Mouse (Mus musculus) layer of hippocampus, adult 9-10 months (tissue): ENCODE data around the gene Ect2l.
"Not testable (repeated sequence)": the region's sequence is repeated elsewhere in the genome, so short reads cannot be mapped to it uniquely, and the experiment has no call there.

Experiments
- DNase-seq: peaks from one replicate; pipeline ENCODE4 v3.0.0; 2022; ENCODE audit warnings: low spot score

Ect2l gene

DNA sequence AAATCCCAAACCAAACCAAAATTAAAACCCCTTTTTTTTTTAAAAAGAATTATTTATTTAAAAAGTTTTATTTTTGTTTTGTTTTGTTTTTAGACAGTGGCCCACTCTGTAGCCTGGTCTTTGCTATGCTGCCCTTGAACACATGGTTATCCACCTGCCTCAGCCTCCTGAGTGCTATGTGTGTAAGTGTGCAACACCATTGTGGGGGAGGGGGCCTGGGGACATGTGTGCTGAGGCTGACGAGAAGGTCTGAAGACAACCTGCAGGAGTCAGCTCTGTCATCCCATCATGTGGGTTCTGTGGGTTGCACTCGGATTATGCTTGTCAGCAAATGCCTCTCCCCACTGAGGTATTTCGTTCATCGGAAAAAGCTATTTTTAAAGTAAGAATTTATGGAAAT is 21.2 kb downstream of the Ect2l start:
- DNase-seq = no peak

DNA sequence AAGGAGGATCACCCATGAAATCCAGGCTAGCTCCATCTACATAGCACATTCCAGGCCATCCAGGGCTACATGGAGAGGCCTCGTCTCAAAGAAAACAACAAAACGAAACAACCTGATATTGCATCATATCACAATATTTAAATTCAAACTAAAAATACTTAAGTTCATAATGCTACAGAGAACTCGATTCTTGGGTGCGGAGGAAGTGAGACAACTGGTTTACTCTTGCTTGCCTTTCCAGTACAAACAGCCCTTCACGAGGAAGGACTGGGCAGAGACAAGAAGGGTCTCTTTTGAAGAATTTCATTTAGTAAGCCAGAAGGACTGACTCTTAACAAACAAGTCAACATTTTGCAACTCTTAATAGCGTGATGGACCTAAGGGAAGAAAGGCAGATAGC is 22.1 kb downstream of the Ect2l start:
- DNase-seq = no peak

DNA sequence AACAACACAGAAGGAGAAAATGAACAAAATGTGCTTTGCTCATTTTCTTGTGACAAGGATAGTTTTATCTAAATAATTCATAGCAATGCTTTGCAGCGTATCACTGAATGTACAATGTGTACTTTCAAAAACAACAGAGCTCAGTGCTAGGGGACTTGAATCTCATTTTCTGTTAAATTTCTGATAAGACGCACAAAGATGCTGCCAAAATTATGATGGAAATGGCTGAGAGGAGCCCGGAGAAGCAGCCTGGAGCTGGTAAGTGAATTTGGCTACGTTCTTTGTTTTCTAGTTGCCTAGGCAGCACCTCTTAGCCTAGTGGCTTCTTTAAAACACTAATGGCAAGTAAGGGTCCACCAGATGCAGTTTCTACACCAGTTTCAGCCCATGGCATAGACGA is 28.4 kb downstream of the Ect2l start:
- no peak for DNase-seq

DNA sequence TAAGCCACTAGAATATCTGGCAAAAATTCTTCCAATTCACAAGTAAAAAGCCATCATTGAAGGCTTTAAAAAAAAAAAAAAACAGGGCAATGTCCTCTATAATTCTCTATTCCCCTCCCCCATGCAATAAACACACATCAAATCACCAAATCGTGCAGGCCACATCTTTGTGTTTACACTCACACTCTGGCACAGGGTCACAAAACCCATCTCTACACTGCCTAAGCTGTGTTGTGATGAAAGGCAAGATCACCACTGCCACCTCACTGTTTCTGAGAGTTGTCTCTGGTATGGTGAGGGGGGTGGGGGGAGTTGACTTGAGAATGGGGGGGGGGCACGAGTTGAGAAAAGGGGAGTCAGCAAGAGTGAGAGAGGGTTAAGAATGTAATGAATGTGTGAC is 33.4 kb downstream of the Ect2l start:
- no peak for DNase-seq

DNA sequence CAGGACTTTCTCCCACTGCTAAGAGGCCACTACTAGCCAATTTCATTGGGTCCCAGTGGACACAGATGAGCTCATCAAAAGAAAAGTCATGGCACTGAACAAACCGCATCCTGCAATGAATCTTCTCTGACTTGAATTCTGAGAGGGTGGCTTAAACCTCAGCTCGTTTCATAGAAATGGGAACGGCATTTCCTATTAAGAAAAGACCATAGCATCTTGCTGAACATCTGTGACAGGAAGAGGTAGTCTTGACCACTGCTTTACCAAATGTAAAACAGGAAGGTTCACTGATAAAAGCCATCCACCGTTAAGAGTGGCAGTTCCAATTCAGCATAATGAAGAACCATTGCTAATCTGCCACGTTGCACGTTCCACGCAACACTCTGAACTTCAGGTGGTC is 34.0 kb downstream of the Ect2l start:
- no peak for DNase-seq

DNA sequence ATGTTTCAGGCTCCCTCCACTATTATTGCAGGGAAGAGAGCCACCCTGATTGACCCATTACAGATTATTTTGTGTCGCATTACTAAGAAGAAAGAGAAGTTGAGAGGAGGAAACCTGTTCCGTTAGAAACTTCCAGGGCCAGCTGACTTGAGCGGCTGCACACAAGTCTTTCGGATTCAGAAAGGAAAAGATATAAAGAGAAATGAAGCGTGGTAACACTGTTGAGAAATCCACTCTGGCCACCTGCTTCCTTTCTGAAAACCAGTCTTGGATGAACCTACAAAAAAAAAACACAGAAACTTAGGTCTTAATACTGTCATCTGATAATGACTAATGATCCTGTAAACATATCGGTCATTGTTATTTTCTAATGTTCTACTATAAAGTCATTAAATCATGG is 35.6 kb downstream of the Ect2l start:
- DNase-seq = no peak

DNA sequence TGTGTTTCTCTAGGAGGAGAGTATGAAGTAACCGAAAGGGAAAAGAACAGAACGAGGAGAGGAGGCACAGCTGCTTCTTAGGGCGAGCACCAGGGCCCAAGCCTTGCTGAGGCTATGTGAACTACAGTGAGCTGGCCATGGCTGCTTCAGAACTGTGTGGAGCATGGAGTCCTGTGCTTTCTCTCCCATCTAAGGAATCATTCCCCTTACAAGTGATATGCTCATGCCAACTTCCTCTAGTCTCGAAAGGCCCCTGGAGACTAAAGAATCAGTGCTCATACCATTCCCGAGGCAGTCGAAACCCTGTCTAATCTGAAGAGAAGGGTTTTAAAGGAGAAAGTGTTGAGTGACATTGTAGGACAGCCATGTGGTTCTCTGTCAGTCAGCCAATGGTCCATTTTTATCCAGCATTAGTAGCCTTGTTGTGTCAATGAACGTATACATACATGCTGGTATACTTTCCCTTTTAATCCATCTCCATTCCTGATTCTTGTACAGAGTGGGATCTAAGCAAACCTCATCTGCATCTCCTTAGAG is 48.2 kb downstream of the Ect2l start:
- DNase-seq = no peak

DNA sequence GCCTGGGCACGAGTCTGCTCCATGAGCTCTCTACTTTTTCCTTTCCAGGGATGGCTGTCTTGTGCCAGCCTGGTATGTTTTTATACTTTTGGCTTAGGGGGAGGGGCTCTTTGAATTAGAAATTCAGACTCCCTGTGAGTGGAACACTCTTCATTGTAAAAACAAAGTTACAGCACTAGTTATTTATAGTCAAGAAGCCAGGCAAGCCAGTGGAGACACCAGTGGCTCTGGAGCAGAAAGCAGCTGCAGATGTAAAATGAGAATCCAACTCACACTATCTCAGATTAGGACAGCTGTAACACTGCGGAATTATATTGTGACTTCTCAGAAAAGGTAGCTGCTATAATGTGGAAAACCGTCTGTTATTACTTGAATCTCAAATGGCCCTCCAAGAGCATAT is 63.5 kb downstream of the Ect2l start:
- DNase-seq = no peak

DNA sequence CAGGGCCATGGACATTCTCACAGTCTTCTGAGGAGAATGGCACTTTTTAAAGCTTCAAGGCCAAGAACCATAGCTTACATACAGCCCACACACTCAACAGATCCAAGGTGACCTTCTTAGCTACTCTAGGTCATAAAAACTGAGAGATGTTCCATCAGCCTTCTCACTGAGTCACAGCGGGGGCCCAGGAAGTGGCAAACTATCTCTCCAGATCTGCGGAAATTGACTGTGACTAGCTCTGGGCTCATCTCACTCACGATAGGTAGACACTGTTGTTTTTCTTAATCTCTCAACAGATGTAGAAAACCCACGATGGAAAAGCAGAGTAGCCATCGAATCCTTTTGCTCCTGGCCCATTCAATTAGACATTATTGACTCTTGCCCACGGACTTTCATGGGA is 68.5 kb downstream of the Ect2l start:
- no peak for DNase-seq

DNA sequence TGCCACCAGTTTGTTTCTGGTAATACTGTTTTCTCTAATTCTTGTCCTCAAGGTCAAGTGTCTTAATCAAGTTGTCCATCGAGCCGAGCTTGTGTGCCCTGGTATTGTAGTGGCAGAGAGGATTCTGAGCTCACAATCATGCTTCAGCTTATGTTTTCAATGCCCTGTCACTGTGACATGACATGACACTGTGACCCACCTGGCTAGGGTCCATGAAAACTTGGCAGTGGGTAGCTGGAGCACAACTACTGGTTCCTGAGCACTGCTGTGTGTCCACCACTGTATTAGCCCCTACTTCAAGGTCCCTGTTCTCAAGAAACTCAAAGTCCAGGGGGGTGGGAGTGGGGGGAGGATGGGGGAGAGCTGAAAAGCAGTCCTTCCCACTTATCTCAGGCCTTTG is 69.3 kb downstream of the Ect2l start:
- DNase-seq = no peak

DNA sequence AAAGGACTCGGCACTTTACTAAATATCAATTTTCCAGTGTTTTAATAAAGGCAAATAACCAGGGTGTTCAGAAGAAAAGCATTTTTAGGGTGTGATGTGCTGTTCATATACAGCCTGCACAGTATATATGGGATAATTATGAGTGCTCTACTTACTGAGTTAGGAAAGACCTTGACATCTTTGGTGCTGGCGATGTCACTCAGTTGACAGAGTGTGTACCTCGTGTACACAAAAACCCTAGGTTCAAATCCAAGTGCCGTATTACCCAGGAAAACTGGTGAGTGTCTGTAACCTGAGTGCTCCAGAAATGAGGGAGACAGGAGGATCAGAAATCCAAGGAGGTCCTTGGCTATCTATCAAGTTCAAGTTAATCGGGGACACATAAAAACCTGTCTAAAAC is 71.1 kb downstream of the Ect2l start:
- no peak for DNase-seq

DNA sequence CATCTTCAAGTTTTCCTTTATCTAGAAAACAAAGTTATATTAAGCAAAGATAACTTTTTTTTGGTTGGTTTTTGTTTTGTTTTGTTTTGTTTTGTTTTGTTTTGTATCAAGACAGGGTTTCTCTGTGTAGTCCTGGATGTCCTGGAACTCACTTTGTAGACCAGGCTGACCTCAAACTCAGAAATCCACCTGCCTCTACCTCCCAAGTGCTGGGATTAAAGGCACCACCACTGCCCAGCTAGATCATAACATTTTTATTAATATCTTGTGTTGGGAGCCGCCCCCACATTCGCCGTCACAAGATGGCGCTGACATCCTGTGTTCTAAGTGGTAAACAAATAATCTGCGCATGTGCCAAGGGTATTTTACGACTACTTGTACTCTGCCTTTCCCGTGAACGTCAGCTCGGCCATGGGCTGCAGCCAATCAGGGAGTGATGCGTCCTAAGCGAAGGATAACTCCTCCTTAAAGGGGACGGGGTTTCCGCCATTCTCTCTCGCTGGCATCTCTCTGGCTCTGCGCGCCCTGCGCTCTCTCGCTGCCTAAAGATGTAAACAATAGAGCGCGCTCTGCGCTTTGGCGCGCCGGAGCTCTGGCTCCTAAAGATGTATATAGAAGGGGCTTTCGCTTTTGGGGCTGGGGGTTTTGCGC is 71.7 kb downstream of the Ect2l start:
- DNase-seq = not testable (repeated sequence)

DNA sequence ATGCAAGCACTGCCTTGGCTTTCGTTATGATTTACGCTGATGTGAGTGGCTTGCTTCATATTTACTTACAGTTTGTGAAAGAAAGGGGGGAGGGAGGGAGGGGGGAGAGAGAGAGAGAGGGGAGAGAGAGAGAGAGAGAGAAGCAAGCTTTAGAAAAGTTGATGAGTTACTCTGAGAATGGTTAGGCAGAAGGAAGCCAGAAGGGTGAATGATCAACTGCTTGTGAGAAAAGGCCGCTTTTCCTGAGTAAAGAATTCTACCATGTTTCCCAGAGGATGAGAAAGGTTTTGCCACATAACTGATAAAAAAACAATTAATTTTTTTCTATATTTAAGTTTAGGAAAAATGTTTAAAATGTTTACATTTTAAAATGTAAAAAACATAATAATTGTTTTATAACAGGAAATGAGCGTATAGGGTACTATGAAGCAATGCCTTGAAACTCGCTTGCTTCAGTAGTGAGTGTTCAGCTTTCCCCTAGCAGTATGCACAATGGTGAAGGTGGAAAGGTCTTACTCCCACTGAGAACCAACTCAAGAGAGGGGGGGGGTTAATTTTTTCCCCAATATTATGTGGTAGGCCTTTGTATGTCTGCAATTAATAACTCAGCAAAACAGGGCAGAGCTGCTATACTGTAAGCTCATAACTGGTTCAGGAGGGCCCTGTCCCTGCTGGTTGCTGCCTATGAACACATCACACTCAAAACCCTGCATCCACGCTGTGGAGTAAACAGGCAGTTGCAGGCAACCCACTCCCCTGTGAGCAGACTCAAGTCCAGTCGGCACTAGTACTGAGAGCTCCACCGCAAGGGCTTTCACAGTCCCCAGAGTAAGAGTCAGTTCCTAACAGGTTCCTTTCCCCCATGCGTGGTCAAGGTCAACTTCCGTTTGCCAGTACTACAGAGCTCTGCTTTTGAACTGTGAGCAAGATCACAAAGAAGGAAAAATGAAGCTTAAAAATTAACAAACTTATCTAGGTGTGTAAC is 78.7 kb downstream of the Ect2l start:
- DNase-seq = no peak

DNA sequence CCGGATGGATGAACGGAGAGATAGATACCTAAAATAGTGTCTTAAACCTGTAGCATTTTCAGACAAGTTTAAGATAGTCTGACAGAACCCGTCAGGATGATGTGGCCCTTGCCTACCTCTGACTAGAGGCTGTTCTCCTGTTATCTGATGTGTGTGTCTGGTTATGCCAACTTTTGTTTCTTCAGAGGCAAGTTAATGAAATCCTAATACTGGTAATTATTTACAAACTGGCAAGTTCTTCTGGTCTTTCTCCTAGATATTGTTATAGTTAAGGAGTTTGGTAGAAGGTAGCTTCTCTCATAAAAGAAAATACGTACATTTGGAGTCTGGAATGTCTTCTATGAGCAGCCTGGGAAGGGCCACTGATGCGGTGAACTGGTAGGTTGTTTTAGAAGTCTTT is 80.4 kb downstream of the Ect2l start:
- no peak for DNase-seq

DNA sequence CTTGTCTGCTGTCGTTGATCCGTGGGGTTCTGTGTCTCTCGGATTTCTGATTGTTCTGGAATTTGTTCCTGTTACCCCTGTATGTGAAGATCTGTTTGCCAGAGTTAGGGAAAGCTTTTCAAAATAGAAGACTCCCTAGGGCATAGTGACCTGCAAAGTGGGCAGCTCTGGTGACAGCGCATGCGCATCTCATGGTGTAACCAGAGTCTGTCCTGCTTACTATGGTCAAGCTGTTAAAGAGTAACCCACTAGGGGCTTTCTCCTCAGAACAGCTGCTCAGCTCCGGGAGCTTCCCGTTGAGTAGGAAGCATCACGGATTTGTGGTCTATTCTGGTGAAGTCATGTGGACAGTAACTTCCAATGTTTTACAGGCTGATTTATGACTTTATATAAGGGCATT is 92.4 kb downstream of the Ect2l start:
- no peak for DNase-seq

DNA sequence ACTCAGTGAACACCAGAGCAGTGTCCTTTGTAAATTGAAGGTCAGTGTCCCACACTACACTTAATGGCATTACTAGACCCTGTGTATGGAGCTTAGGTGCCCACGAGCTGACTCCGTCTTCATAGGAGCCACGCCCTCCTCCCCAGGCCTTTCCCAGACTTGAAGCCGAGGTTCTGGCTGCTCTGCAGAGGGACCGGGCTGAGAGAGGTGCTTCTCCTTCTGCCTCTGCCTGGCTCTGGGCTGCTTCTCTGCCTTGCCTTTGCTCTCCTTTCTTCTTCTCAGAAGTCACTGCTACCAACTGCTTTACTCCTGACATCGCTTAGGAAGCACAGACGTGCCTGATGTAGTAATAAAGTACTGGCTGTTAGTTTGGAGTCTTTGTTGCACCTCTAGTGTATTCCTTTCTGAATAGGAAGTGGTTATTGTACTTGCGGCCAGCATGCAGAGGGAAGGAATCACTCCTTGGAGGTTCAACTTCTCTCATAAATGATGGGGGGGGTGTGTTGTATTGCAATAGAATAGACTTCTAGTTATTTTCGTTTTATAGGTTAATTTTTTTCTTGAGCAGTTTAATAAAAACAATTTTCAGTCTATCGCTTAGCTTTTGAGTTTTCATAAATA is 97.1 kb downstream of the Ect2l start:
- no peak for DNase-seq

DNA sequence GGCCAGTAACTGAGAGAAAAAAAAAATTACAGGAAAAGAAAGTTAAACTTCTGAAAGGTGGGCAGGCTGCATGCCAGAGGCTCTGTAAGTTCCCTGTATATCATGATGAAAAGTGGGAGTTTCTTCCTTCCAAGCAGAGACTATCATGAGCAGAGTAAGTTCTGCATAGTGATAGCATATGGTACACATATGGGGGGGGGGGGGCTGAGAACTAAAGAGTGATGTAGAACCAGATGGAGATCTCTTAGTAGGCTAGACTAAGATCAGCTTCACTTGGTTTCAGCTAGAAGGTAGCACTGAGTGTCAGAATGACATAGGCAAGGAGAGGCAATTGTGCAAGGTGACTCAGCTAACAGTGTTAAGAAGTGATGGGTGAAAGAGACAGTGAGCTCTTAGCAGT is 99.8 kb downstream of the Ect2l start:
- no peak for DNase-seq

DNA sequence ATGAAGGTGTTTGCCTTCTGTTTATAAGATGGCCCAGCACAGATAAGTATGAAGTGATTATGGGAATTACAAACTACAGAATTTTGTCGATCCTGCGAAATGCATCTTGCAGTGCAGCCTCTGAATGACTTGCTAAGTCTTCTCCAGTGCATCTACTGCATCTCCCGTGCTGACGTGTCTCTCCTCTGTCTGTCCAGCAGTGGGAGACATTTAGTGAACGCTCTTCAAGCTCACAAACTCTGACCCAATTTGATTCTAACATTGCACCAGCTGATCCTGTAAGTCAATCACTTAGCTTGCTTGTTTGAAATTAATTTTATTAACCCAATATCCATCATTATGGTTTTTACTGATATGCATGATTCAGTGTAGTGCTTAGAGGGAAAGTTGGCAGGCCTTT is 103.2 kb downstream of the Ect2l start:
- DNase-seq = no peak

DNA sequence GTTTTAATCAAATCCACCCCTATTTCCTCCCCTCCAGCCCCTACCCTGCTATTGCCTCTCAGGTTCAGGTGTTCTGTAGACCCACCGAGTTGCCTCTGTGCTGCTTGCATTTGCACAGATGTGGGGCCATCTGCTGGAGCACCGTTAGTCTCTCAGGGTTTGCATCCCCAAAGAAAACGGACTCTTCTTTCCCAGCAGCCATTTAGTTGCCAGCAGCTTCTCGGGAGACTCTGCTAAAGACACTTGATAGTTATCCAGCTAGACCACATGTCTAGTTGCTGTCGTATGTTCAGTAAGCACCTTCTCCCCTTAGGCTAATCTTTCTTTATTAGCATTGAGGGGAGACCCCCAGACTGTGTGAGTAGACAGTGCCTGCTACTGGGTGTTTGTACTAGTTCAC is 108.5 kb downstream of the Ect2l start:
- no peak for DNase-seq

DNA sequence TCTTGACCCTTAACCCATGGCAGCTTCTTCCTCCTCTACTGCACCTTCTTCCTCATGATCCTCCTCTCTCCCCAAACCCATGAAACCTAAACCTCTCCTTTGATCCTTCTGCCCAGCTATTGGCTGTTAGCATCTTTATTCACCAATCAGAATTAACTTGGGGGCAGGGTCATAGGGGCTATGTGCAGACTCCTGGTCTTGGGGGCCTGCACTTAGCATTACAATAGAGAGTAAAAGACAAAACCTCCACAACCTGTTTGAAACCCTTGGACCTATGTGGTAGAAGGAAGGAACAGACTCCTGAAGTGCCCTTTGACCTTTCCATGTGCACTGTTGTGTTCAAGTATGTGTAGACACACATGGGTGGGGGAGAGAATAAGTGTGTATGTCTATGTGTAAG is 120.0 kb downstream of the Ect2l start:
- DNase-seq = no peak

DNA sequence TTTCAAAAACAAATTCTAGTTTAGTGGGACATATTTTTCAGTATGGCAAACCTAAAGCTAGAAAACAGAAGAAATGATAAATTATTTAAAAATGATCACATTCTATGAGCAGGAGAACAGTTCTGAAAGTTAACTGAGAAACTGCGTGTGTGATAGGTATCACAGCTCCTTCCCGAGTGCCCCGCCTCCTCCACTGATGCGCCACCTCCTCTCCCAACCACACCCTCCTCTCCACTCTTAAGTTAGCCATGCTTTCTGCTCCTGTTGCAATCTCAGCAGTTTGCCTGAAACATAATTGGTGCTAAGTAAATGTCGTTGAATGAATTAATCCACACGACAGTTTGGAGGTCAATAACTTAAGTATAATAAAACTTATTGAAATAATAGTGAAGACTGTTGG is 127.9 kb downstream of the Ect2l start:
- no peak for DNase-seq

DNA sequence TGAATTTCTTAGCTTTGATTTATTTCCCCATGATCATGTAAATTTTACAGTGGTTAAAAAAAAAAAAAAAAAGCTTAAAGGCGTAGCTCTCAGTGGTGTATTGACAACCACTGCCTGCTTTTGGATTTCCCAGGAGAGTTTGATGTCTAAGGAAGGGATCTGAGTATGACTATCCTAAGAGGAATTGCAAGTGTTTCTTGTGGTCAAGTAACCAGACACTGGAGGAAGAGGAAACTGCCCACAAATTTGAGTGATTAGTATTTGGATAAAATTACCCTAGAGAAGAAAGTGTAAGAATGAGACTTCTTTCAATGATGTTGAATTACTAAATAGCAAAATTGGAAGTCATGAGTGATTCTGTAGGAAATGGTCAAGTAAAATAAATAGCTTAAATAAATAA is 129.2 kb downstream of the Ect2l start:
- no peak for DNase-seq
